Mouse (Mus musculus) adrenal gland, adult 8-10 months (tissue): Measurements from ENCODE around the gene Tab1. TPM values are rescaled to one million over a fixed set of nuclear protein-coding genes. Genes with fewer than 3 reads are reported as not detected.

Experiments
- DNase-seq: peaks from one replicate; pipeline ENCODE4 v3.0.0; 2022
- total RNA-seq, 4 experiments: library from RNA; stranded (reverse); gene quantifications; 2 replicates each; pipeline ENCODE4 v1.2.4; 2022

Tab1 gene
- 10 to 100 TPM; 16.2 to 31.8 (median 26.8) TPM for total RNA-seq

DNA sequence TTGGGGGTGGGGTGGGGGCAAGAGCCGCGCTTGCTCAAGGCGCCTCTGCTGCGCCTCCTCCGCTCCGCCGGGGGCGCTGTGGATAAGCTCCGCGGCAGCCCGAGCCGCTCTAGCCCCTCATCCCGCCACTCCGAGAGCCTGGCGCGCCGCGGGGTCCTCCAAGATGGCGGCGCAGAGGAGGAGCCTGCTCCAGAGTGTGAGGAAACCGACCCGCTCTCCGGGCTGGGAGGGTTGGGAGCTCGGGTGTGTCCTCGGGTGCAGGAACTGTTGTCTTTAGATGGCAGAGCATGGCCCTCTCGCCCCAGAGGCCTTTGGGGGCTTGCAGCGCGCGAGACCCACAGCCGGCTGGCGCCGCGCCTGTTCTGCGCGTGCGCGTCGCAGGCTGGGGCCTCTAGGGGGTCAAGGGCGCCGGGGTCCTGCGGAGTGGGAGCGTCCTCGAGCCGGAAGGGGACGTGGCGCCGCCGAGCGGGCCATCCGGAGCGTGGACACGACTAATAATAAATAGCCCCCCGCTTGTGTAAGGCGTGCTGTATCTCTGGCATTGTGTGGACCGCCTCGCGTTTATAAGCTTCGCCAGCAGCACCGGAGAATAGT, at the start of gene Tab1:
TSS of gene Tab1 (plus strand) at position 135 of the 594 bp plus-strand sequence.
- peak; percentile 83 for DNase-seq

DNA sequence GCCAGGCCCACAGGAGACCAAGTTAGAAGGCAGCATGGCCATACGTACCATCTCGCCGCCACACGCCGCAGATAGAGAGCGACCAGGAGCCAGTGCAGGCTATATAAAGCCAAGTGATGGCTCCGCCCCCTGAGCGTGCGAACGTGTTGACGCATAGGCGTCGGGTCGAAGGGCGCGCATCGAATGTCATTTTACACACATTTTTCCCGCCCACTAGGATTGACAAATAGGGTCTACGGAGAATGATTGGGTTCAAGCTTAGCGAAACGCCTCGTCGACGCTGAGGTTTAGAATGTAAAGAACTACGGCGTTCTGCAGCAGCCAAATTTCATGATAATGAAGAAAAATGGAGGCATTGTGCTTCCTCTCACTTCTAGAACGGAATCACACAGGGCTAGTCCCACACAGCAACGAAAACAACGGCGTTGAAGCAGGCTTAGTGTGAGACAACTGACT, 49.6 kb upstream of the Tab1 start:
- peak; percentile 96 for DNase-seq

GRCm38 (mm10) chr15:80083740-80084139, 49.2 kb upstream of the Tab1 start:
- DNase-seq: no peak

DNA sequence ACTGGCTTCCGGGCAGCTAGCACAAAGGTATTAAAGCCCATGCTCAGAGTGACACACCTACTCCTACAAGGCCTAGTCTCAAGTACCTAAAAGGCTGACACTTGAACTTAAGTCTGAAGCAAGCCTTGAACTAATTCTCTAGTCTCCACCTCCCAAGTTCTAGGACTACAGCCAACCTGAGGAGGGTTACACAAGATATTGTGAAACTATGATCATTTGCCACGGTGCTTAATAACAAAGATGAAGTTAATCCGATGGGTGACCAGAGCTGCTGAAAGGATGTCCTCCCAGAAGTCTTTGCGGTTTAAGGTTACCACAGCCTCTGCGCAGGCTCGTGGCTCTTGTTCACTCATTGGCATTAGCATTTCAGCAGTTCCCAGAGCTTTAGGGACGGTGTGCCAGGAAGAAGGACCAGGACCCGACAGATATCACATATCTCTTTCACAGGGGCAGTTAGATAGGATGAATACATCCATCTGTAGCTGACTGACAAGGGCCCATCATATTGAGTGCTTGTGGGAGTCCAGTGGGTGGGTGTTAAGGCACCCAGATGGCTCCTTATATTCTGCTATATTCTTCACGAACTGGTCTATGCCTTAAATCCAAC, 45.4 kb upstream of the Tab1 start:
- DNase-seq: no peak

GRCm38 (mm10) chr15:80088637-80089036, 44.3 kb upstream of the Tab1 start:
- DNase-seq: peak; percentile 84

DNA sequence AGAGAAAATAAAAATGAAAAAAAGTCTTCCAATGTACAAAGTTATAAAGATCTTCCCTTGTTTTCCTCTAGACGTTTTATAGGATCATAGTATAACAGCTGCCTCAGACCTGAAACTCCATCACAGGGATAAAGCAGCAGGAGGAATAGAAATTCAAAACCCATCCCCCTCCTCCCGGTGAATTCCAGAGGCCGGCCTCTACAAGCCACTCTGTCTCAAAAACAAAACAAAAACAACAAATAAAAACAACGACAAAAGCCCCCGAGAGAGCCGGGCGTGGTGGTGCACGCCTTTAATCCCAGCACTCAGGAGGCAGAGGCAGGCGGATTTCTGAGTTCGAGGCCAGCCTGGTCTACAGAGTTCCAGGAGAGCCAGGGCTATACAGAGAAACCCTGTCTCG, 42.8 kb upstream of the Tab1 start:
- no peak for DNase-seq

GRCm38 (mm10) chr15:80090741-80091120, 42.2 kb upstream of the Tab1 start:
- DNase-seq: no peak

DNA sequence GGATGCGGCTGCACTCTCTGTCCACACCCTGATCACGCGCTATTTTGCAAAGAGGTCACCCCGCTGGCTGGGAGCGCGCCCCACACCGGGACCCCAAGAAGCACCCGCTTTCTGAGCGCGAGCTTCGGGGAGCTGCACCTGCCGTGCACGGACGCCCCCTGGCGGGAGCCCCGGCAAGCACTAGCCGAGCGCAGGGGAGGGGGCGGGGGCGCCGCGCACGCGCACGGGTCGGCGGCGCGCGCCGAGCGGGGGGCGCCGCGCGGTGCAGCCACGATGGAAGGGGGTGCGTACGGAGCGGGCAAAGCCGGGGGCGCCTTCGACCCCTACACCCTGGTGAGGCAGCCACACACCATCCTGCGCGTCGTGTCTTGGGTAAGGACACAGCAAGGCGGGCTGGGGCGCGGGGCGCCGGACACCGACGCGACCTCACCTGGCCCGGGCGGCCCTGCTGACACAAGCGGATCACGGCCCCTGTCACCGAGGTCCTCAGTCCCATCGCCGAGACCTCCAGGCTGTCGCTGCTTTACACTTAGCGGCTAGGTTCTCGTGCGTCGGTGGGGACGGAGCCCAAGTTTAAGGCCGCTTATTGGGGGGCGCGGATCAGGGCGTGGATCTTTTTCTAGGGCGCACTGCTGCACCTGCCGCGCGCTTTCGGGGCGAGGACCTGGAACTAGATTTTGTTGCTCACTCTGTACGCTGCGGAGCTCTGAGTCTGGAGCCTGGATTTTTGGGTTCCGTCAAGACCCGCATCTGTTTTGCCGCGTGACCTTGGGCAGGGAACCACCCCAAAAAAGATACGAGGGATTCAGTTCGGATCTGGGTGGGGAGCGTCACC, 41.6 kb upstream of the Tab1 start, which contains the start of the genes Syngr1 and Rpl3:
TSS of gene Syngr1 (plus strand) at position 214 of the 835 bp plus-strand sequence.
TSS of gene Rpl3 (minus strand) at position 748 of the 835 bp plus-strand sequence.
- DNase-seq: no peak

- no peak for DNase-seq
Measured at GRCm38 (mm10) chr15:80092041-80092441, 40.9 kb upstream of the Tab1 start.

- no peak for DNase-seq
Measured at GRCm38 (mm10) chr15:80092599-80092998, 40.3 kb upstream of the Tab1 start.

- DNase-seq: no peak
Measured at GRCm38 (mm10) chr15:80094201-80094600, 38.7 kb upstream of the Tab1 start.

DNA sequence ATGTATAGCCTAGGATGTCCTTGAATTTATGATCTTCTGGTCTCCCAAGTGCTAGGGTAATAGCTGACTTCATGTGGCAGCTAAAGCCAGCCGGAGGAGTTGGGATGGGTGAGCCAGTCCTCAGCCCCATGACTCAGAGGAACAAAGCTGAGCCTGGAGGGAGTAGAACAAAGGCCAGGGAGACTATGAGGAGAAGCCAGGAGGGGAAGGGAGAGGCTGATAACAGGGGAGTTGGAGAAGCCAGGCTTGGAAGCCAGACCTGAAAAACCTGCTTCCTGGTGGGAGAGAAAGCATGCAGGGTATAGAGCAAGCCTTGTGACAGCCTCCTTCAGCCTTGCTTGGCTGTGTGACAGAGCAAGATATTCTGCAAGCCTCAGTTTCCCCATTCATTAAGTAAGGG, 37.3 kb upstream of the Tab1 start:
- DNase-seq: no peak

DNA sequence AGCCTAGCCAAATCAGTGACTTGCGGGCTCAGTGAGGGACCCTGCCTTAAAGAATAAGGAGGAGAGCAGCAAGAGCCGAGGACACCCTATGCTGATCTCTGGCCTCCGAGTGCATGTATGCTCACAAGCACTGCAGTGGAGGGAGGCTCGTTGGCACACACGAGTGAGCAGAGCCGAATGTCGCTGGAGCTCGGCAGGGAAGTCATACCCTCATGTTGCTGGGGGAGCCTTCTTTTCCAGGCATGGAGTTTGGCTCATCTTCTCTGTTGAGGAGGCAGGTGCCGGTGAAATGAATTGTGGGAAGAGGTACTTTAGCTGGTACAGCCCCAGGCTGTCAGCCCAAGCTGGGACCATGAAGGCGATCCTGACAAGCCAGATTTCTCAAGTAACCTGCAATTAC, 36.5 kb upstream of the Tab1 start:
- DNase-seq: no peak

GRCm38 (mm10) chr15:80096946-80097881, 35.7 kb upstream of the Tab1 start:
- no peak for DNase-seq

DNA sequence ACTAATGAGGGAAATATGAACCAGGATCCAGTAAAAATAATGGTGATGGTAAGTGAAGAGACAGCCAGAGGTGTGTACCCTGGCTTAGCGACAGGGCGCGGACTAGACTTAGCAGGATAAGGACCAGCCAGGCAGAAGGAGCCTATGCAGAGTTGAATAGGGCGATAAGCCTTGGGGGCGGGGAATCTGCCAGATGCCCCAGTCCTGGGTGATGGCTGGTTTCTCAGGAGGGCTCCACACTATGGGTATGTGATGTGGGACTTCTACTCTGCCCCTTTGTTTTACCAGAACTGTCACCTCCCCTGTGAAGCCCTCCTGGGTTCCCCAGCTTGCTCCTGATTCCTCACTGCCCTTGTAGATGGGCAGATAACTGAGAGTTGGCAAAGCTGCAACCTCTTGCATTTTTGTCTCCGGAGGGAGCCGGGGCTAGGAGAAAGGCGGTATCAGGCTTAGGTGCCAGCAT, 34.9 kb upstream of the Tab1 start:
- no peak for DNase-seq

- DNase-seq: peak; percentile 54
Measured at GRCm38 (mm10) chr15:80098809-80099208, 34.1 kb upstream of the Tab1 start.

GRCm38 (mm10) chr15:80099477-80099876, 33.5 kb upstream of the Tab1 start:
- DNase-seq: no peak

DNA sequence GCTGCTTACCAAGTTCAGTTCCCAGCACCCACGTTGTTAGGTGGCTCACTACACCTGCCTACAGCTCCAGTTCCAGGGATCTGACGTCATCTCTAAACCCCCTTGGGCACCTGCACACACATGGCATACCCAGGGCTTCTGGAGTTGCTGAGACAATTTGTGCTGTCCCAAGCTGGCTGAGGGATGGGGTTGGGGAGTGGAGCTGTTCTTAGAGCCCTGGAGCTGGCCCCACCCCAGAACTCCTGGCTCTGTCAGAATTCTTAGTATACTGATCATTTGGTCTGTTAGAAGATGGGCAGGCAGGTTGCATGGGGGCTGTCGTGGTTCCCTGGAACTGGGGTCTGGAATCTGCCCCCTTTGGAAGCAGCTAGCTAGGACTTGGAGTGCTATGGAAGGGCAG, 32.7 kb upstream of the Tab1 start:
- no peak for DNase-seq

- no peak for DNase-seq
Measured at GRCm38 (mm10) chr15:80100871-80101270, 32.1 kb upstream of the Tab1 start.

GRCm38 (mm10) chr15:80101503-80101902, 31.4 kb upstream of the Tab1 start:
- no peak for DNase-seq

DNA sequence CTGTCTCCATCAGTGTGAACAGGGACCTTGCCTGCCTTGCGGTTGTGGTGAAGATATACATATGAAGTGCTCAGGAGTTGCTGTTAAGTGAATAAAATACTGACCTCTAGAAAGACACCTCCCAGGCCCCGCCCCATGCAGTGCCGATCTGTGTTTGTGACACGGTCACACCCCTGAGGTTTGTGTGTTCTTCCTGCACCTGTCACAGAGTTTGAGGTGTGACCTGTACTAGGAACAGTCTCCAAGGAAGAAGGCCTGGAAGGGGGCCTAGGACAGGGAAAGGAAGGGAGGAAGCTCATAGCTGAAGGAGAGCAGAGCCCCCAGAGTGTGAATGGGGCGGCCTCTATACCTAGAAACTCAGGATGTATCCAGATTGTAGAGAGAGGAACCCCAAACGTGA, 30.4 kb upstream of the Tab1 start:
- no peak for DNase-seq
